Mouse (Mus musculus): ENCODE measurements at regions not wholly inside any gene's neighbourhood (a gene's known extent, or its start where the extent isn't known, plus 50 kb on each side); places are given as distances from the start of the nearest gene placed in this dataset.

DNA sequence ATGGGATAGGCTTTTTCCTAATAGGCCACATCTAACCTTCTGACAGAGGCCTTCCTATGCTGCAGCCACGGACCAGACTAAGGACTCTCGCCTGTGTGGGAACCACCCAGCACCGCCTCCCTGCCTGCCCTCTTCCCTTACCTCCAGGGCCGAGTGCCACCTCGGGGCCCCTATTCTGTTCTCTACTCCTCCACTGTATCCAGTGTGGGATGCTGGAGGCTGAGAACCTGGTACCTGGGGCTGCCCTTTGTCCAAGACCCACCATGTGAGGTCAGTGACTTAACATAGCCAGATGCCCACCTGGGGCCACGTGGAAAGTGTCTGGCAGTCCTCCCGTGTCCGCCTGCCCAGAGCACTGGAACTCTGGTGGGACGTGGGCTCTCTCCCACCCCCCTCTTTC is 193.2 kb upstream of the Pgrmc2 start:
- no peak overlapping the region for H3K27ac ChIP-seq
- no peak overlapping the region for H3K4me3 ChIP-seq
- no peaks in the 10 kb centered on the region for H3K27me3 ChIP-seq (replicated peaks)
- H3K36me3 ChIP-seq: no peaks in the 10 kb centered on the region
- no peak overlapping the region for H3K9ac ChIP-seq
- 71% methylated on average over 9 of the region's 9 CpGs for WGBS (ENCODE audit: insufficient replicate concordance)
- H3K4me2 ChIP-seq: no peak overlapping the region
- H3K4me1 ChIP-seq: no peaks in the 10 kb centered on the region
- ATAC-seq: no peak
- H3K9me3 ChIP-seq (replicated peaks): no peaks in the 10 kb centered on the region

DNA sequence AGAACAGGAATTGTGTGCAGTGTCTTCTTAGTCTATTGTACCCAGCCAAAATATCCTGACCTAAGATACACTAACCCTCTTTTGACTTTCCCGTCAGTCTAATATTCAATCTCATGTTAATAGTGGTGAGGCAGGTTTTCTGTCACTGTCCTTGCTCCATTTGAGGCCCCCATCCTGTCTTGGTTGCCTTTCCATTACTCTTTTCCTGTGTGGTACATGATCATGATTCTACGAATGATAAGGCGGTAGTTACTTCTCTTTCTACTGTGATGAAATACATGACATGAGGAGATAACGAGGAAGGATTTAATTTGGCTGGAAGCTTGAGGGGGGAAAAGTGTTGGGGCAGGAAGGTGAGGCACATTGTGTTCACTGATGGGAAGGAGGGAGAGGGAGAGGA is 185.7 kb upstream of the Pgrmc2 start:
- Histone ChIP-seq H3K9me3 (replicated peaks) (no peaks in the 10 kb centered on the region), H3K36me3 (no peaks in the 10 kb centered on the region), H3K4me2 (no peak overlapping the region), H3K9ac (no peak overlapping the region), H3K4me1 (no peaks in the 10 kb centered on the region), H3K4me3 (no peak overlapping the region), H3K27me3 (replicated peaks) (no peaks in the 10 kb centered on the region), H3K27ac (no peak overlapping the region)
- WGBS (ENCODE audit: insufficient replicate concordance): 29% methylated on average over 4 of the region's 4 CpGs
- ATAC-seq: no peak

GRCm38 (mm10) chr3:41266216-41266615 is 183.4 kb upstream of the Pgrmc2 start:
- H3K4me1 ChIP-seq: no peaks in the 10 kb centered on the region
- H3K27me3 ChIP-seq (replicated peaks): no peaks in the 10 kb centered on the region
- no peak for ATAC-seq
- H3K4me2 ChIP-seq: no peak overlapping the region
- no peaks in the 10 kb centered on the region for H3K9me3 ChIP-seq (replicated peaks)
- no peak overlapping the region for H3K27ac ChIP-seq
- H3K36me3 ChIP-seq: no peaks in the 10 kb centered on the region
- no peak overlapping the region for H3K4me3 ChIP-seq
- no peak overlapping the region for H3K9ac ChIP-seq
- WGBS (ENCODE audit: insufficient replicate concordance): 78% methylated on average over 6 of the region's 6 CpGs

- H3K4me1 ChIP-seq: no peaks in the 10 kb centered on the region
- H3K4me3 ChIP-seq: no peak overlapping the region
- no peak overlapping the region for H3K27ac ChIP-seq
- H3K4me2 ChIP-seq: no peak overlapping the region
- no peaks in the 10 kb centered on the region for H3K9me3 ChIP-seq (replicated peaks)
- no peaks in the 10 kb centered on the region for H3K27me3 ChIP-seq (replicated peaks)
- H3K9ac ChIP-seq: no peak overlapping the region
- no peak for ATAC-seq
- 68% methylated on average over 3 of the region's 3 CpGs for WGBS (ENCODE audit: insufficient replicate concordance)
- H3K36me3 ChIP-seq: no peaks in the 10 kb centered on the region
Observed at GRCm38 (mm10) chr3:41265399-41265798, 182.6 kb upstream of the Pgrmc2 start.

- no peaks in the 10 kb centered on the region for H3K4me1 ChIP-seq
- no peak overlapping the region for H3K9ac ChIP-seq
- H3K27me3 ChIP-seq (replicated peaks): no peaks in the 10 kb centered on the region
- WGBS (ENCODE audit: insufficient replicate concordance): 58% methylated on average over 6 of the region's 6 CpGs
- no peak overlapping the region for H3K4me2 ChIP-seq
- H3K27ac ChIP-seq: no peak overlapping the region
- ATAC-seq: no peak
- no peak overlapping the region for H3K4me3 ChIP-seq
- H3K36me3 ChIP-seq: no peaks in the 10 kb centered on the region
- H3K9me3 ChIP-seq (replicated peaks): no peaks in the 10 kb centered on the region
Observed at GRCm38 (mm10) chr3:41258291-41258690, 175.4 kb upstream of the Pgrmc2 start.

DNA sequence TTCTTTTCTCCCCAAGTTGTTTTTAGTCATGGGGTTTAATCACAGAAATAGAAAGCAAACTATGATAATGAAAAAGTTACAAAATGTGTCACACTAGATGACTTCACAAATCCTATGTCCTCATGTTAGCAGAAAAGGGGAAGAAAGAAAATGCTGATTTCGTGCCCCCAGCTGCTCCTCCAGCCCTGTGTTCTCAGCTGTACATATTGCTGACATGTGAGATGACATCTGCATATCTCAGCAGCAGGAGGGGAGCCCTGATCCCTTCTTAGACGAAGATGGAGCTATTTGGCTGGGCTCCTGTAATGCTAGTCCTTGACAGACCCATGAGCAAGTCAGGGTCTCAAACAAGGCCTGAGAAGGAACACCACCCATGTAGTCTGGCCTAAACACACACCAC is 162.1 kb upstream of the Pgrmc2 start:
- no peak overlapping the region for H3K4me3 ChIP-seq
- H3K36me3 ChIP-seq: no peaks in the 10 kb centered on the region
- no peak overlapping the region for H3K27ac ChIP-seq
- H3K9me3 ChIP-seq (replicated peaks): no peaks in the 10 kb centered on the region
- no peak for ATAC-seq
- no peak overlapping the region for H3K4me2 ChIP-seq
- no peaks in the 10 kb centered on the region for H3K4me1 ChIP-seq
- H3K9ac ChIP-seq: no peak overlapping the region
- no peaks in the 10 kb centered on the region for H3K27me3 ChIP-seq (replicated peaks)
- WGBS (ENCODE audit: insufficient replicate concordance): 34% methylated on average over 2 of the region's 2 CpGs

DNA sequence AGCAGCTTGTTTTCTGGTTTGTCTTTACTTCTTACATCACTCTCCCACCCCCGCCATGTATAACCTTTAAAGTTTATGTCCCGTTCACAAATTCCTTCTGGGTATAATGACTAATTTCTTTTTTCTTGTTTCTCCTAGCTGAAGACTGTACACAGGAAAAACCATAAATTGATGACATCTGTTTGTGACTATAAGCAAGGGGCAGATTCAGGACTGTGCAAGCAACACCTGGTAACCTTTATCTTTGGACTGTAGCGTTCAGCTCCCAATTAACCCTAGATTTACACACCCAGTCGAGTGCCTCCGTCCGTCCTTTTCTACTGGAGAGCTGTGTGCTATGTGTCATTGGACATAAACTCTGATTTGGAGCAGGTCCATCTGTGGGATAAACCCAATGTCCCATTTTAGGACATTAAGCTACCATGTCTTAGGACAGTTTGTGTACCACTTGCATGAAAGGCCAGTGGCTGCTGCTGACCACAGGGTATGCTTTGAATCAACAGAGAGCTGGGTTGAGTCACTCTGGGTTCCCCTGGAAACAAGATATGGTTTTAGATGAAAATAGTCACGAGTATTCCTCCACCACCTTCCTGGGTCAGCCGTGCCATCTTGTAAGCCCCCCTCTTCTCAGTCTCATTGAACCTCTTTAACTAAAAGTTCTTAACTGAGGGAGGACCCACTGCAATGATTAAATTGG is 159.2 kb upstream of the Pgrmc2 start:
- Histone ChIP-seq H3K4me2 (no peak overlapping the region), H3K4me3 (no peak overlapping the region), H3K36me3 (no peaks in the 10 kb centered on the region), H3K27me3 (replicated peaks) (no peaks in the 10 kb centered on the region), H3K4me1 (no peaks in the 10 kb centered on the region), H3K9ac (no peak overlapping the region), H3K9me3 (replicated peaks) (no peaks in the 10 kb centered on the region), H3K27ac (no peak overlapping the region)
- WGBS (ENCODE audit: insufficient replicate concordance): 70% methylated on average over 8 of the region's 8 CpGs
- ATAC-seq: no peak

DNA sequence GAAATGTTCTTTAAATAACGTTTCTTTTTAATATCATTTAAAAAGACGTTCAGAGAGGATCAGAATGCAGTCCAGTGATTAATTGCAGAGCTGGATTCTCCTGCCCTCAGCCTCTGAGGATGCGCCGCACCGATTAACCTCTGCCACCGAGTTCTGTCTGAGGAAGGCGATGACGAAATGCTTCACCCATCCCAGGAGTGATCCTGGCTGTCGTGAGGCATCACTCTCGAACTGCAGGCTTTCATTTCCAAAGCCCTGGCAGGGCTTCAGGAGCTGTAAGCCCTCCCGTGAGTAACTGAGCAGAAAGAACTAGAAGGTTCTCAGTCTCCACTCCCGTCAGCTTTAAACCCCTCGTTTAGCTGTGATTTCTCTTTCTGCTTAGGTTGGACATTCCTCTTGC is 157.0 kb upstream of the Pgrmc2 start:
- H3K9ac ChIP-seq: no peak overlapping the region
- no peak overlapping the region for H3K4me3 ChIP-seq
- no peak overlapping the region for H3K4me2 ChIP-seq
- H3K4me1 ChIP-seq: no peaks in the 10 kb centered on the region
- no peaks in the 10 kb centered on the region for H3K27me3 ChIP-seq (replicated peaks)
- H3K27ac ChIP-seq: no peak overlapping the region
- WGBS (ENCODE audit: insufficient replicate concordance): 57% methylated on average over 13 of the region's 13 CpGs
- H3K36me3 ChIP-seq: no peaks in the 10 kb centered on the region
- H3K9me3 ChIP-seq (replicated peaks): no peaks in the 10 kb centered on the region
- ATAC-seq: no peak

- Histone ChIP-seq H3K4me3 (no peak overlapping the region), H3K36me3 (no peaks in the 10 kb centered on the region), H3K9ac (no peak overlapping the region), H3K27me3 (replicated peaks) (no peaks in the 10 kb centered on the region), H3K4me1 (no peaks in the 10 kb centered on the region), H3K4me2 (no peak overlapping the region), H3K27ac (no peak overlapping the region), H3K9me3 (replicated peaks) (no peaks in the 10 kb centered on the region)
- 80% methylated on average over 6 of the region's 6 CpGs for WGBS (ENCODE audit: insufficient replicate concordance)
- ATAC-seq: no peak
Observed at GRCm38 (mm10) chr3:41239246-41239645, 156.4 kb upstream of the Pgrmc2 start.

GRCm38 (mm10) chr3:41238046-41238445 is 155.2 kb upstream of the Pgrmc2 start:
- Histone ChIP-seq H3K27ac (no peak overlapping the region), H3K9ac (no peak overlapping the region), H3K27me3 (replicated peaks) (no peaks in the 10 kb centered on the region), H3K4me1 (no peaks in the 10 kb centered on the region), H3K4me2 (no peak overlapping the region), H3K36me3 (no peaks in the 10 kb centered on the region), H3K9me3 (replicated peaks) (no peaks in the 10 kb centered on the region), H3K4me3 (no peak overlapping the region)
- 69% methylated on average over 7 of the region's 7 CpGs for WGBS (ENCODE audit: insufficient replicate concordance)
- no peak for ATAC-seq

DNA sequence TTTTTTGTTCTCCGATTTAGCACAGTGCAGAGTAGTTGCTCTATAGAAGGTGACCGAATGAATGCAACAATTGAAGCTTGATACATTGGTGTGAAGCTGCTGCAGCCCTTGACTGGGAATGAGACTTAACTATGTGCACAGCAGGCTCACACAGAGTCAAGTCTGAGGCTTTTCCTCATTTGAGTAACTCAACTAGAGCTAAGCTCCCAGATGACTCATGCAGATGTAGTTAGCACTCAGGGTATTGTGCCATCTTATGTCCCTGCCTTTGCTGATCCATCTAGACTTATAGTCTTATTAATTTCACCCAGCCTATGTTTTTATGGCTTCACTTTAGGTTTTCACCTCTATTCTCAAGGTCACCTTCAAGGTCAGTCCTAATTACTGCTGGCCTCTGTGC is 152.8 kb upstream of the Pgrmc2 start:
- no peak overlapping the region for H3K9ac ChIP-seq
- no peak overlapping the region for H3K27ac ChIP-seq
- no peaks in the 10 kb centered on the region for H3K4me1 ChIP-seq
- no peaks in the 10 kb centered on the region for H3K36me3 ChIP-seq
- H3K4me2 ChIP-seq: no peak overlapping the region
- H3K4me3 ChIP-seq: no peak overlapping the region
- H3K9me3 ChIP-seq (replicated peaks): no peaks in the 10 kb centered on the region
- no peak for ATAC-seq
- H3K27me3 ChIP-seq (replicated peaks): no peaks in the 10 kb centered on the region
- WGBS (ENCODE audit: insufficient replicate concordance): 68% methylated on average over 2 of the region's 2 CpGs

DNA sequence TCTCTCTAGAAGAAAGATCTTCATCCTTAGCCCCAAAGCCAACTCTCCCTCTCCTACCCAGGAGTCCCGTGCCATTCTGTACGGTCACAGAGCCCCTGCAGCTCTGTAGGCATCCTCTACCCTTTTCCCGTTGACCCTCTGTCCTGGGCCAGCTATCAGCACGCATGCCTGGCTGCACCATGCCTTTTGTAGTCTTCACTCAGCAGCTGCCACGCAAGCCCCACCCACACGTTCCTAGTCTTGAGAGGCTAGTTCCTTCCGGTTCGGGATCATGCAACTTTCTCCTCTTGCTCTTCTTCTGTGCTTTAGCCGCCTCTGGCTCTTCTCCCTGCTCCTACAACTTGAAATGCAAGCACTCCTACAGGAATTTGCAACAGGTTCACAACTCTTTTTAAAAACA is 152.1 kb upstream of the Pgrmc2 start:
- 38% methylated on average over 9 of the region's 9 CpGs for WGBS (ENCODE audit: insufficient replicate concordance)
- H3K9ac ChIP-seq: no peak overlapping the region
- H3K4me1 ChIP-seq: no peaks in the 10 kb centered on the region
- no peak overlapping the region for H3K27ac ChIP-seq
- H3K4me3 ChIP-seq: no peak overlapping the region
- ATAC-seq: no peak
- H3K27me3 ChIP-seq (replicated peaks): no peaks in the 10 kb centered on the region
- H3K4me2 ChIP-seq: no peak overlapping the region
- H3K36me3 ChIP-seq: no peaks in the 10 kb centered on the region
- no peaks in the 10 kb centered on the region for H3K9me3 ChIP-seq (replicated peaks)

DNA sequence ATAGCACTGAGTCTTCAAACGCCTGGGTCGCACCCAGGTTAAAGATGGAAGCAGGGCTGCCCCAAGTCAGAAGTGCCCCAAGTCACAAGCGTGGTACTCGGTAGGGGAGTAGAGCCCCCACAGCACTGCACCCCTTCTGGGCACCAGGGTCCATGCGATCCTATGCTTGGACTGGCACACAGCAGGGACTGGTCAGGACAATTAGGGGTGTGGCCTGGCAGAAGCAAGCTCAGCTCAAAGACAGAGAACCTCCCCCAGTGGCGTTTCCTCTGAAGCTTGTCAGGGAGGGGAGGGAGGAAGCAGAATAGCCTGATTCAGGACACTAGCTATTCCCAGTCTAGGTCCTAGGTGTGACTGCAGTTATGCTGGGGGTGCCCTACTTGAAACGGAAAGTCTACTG is 151.3 kb upstream of the Pgrmc2 start:
- Histone ChIP-seq H3K9ac (no peak overlapping the region), H3K4me2 (no peak overlapping the region), H3K9me3 (replicated peaks) (no peaks in the 10 kb centered on the region), H3K4me3 (no peak overlapping the region), H3K27ac (no peak overlapping the region), H3K4me1 (no peaks in the 10 kb centered on the region), H3K36me3 (no peaks in the 10 kb centered on the region), H3K27me3 (replicated peaks) (no peaks in the 10 kb centered on the region)
- no peak for ATAC-seq
- WGBS (ENCODE audit: insufficient replicate concordance): 60% methylated on average over 7 of the region's 7 CpGs

Data from liver, embryonic 12.5 days (tissue).